Mouse (Mus musculus) hindbrain, embryonic 10.5 days (tissue): ENCODE data around the gene Tmem176b. TPM values are rescaled to one million over a fixed set of nuclear protein-coding genes. Genes with fewer than 3 reads are reported as not detected.
"Not testable (repeated sequence)": the region's sequence is repeated elsewhere in the genome, so short reads cannot be mapped to it uniquely, and the experiment has no call there.

ENCODE experiments used
- DNase-seq: peaks from one replicate; pipeline ENCODE4 v3.0.0-alpha.2; 2017; ENCODE audit warnings: low spot score
- H3K27ac ChIP-seq: fragments of 300-500 bp; sonication (generic); 2 replicates; pipeline ENCODE4 v1.5.1; 2016; ENCODE audit warnings: mild to moderate bottlenecking, moderate library complexity
- H3K27me3 ChIP-seq: fragments of 300-500 bp; sonication (generic); 2 replicates; pipeline ENCODE4 v1.6.1; 2016; ENCODE audit warnings: mild to moderate bottlenecking; ENCODE audit not compliant: poor library complexity, insufficient read depth, severe bottlenecking
- H3K36me3 ChIP-seq: fragments of 300-500 bp; sonication (generic); 2 replicates; pipeline ENCODE4 v1.6.1; 2016; ENCODE audit warnings: mild to moderate bottlenecking, moderate library complexity
- H3K4me1 ChIP-seq: fragments of 300-500 bp; sonication (generic); replicated peaks from 2 replicates; pipeline ENCODE4 v1.6.1; 2016; ENCODE audit warnings: mild to moderate bottlenecking
- H3K4me3 ChIP-seq: fragments of 300-500 bp; sonication (generic); 2 replicates; pipeline ENCODE4 v1.5.1; 2016; ENCODE audit warnings: mild to moderate bottlenecking, moderate library complexity
- H3K9me3 ChIP-seq: fragments of 300-500 bp; sonication (generic); 2 replicates; pipeline ENCODE4 v1.6.1; 2016; ENCODE audit warnings: mild to moderate bottlenecking, moderate library complexity
- WGBS: fragments of 180-500 bp; shearing (Covaris S2); methylation state at CpG from one replicate; pipeline ENCODE4 v1.1.7; 2016; 5-methylcytosine and 5-hydroxymethylcytosine counted together
- polyA plus RNA-seq: library from polyadenylated mRNA; unstranded; fragments of >200 nt; fragmentation: Nextera tagmentation; extraction: Ambion mirVana; gene quantifications from 2 replicates; pipeline ENCODE4 v1.2.1, GENCODE M21; 2016

Tmem176b gene
- polyA plus RNA-seq, result 34.0 and 52.9 TPM in 2 replicates

DNA sequence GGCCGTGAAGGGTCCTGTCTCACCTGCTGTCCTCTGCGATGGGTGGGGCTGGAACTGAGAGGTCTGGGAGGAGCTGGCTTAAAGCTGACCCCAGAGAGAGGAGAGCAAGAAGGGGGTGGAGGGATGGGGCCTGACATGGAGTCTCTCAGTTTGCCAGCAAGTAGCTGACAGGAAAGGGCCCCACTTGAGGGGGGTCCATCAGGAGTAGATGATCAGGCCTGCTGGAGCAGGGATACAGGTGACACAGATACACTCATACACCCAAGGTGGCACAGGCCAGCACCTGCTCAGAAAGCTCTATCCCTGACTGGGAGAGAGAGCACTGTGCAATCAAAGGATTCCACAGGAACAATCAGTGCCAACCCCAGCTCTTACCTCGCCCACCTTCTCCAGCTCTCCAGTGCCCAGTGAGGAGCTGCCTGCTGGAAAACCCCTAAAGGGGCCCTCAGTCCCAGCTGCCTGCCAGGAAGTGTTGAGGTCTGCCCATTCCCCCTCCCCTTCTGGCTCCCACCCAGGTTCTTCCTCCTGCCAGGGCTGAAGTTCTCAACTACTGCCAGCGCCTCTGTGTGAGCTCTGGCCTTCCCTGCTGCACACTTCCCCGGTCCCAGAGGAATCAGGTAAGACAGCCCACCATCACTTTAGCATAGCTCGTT, at the start of gene Tmem176b:
Gene Tmem176b (minus strand): TSS at position 524 of the 653 bp plus-strand sequence.
- peak within 1 kb of the TSS; percentile 47 for H3K4me3 ChIP-seq
- WGBS, result 26% methylated on average over 6 of the region's 6 CpGs
- H3K27ac ChIP-seq, result peak within 1 kb of the TSS; percentile 83
- H3K27me3 ChIP-seq, result no peaks in the 10 kb centered on the region
- H3K9me3 ChIP-seq, result no peaks in the 10 kb centered on the region
- DNase-seq, result peak; percentile 76
- peaks cover 33% of the 10 kb centered on the region for H3K4me1 ChIP-seq
- no peaks in the 10 kb centered on the region; the same call in 1 of the 2 replicates for H3K36me3 ChIP-seq

DNA sequence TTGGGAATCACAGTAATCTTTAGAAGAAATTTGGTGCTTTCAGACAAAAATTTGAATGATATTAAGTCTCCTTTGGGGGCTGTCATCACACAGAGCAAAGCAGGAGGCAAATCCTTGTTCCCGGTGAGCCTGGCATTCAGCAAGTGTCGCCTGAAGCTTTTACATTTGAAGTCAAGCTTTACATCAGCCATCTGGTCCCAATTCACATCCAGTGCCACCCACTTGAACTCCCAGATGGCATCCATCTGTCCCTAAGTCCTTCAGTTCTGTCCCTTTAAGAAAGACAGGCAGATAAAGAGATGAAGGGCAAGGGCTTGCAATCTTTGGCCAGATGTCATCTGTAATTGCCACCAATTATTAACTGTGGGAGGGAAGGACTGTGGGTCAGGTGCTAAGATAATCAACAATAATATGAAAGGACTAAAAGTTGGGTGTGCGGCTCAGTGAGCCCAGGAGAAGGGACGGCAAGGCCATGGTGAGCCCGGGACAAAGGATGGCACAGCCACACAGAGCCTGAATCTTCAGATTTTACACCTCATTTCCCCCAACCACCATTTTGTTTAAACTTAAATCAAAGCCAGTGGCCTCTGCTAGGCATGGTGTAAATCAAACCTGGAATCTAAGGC, 35.3 kb upstream of the Tmem176b start:
- H3K27ac ChIP-seq, result no peak overlapping the region
- WGBS, result 71% methylated on average over 5 of the region's 5 CpGs

DNA sequence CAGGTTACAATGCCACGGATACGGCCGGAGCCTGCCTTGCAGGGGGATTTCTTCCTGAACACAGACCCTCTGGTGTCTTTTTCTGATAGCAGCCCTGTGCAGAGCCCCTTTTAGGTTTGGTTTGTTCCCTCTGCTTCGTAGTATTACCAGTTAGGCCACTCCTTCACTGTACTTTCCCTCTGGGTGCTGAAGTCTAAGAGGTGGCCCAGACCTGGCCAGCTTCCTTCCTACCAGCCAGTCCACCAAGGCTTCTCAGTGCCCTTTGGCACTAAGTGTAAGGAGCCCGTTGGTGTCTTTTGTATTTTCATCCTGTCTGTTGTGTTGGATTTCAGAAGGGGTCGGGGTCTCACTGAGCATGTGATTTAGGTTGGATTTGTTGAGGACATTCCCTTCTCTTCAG, 34.2 kb upstream of the Tmem176b start:
- 86% methylated on average over 6 of the region's 6 CpGs for WGBS
- H3K4me1 ChIP-seq, result no peaks in the 10 kb centered on the region
- H3K9me3 ChIP-seq, result no peaks in the 10 kb centered on the region
- no peaks in the 10 kb centered on the region for H3K36me3 ChIP-seq
- H3K4me3 ChIP-seq, result no peak overlapping the region
- no peak overlapping the region for H3K27ac ChIP-seq
- DNase-seq, result no peak
- no peaks in the 10 kb centered on the region for H3K27me3 ChIP-seq

More for the DNA sequence above, 35.3 kb upstream of the Tmem176b start:
- no peaks in the 10 kb centered on the region for H3K9me3 ChIP-seq
- H3K4me3 ChIP-seq, result no peak overlapping the region
- H3K4me1 ChIP-seq, result no peaks in the 10 kb centered on the region
- H3K36me3 ChIP-seq, result no peaks in the 10 kb centered on the region
- H3K27me3 ChIP-seq, result no peaks in the 10 kb centered on the region
- peak; percentile 2 for DNase-seq

GRCm38 (mm10) chr6:48874576-48874975, 33.3 kb upstream of the Tmem176b start:
- 86% methylated on average over 4 of the region's 4 CpGs for WGBS
- Histone ChIP-seq H3K36me3 (no peaks in the 10 kb centered on the region), H3K27ac (no peak overlapping the region), H3K9me3 (no peaks in the 10 kb centered on the region), H3K4me3 (no peak overlapping the region), H3K4me1 (no peaks in the 10 kb centered on the region), H3K27me3 (no peaks in the 10 kb centered on the region)
- no peak for DNase-seq

DNA sequence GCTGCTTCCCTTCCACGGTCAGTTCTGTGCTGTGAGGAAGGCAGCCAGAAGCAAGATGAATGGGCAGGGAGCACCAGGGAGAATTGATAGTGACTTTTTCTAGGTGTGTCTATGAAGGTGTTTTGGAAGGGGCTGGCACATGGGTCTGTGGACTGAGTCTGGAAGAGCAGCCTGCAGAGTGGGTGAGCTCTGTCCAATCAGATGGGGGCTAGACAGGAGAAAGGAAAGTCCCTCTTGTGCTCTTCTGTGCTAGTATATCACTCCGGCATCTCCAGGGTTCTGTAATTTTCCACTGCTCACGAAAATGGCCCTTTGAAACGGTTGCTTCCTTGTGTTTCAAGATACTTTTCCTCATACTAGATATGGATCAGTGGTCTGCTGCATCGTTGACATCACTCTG, 31.3 kb upstream of the Tmem176b start, which contains the start of gene Aoc1:
Gene Aoc1 (plus strand): TSS at position 301 of the 400 bp plus-strand sequence.
- 80% methylated on average over 5 of the region's 5 CpGs for WGBS
- Histone ChIP-seq H3K27me3 (no peaks in the 10 kb centered on the region), H3K9me3 (no peaks in the 10 kb centered on the region), H3K36me3 (no peaks in the 10 kb centered on the region), H3K4me1 (peaks cover 3% of the 10 kb centered on the region), H3K27ac (no peak within 1 kb of the TSS), H3K4me3 (no peak within 1 kb of the TSS)
- no peak for DNase-seq

GRCm38 (mm10) chr6:48869774-48870173, 28.5 kb upstream of the Tmem176b start:
- Histone ChIP-seq H3K27me3 (peaks cover 1% of the 10 kb centered on the region), H3K27ac (no peak overlapping the region), H3K4me1 (peaks cover 30% of the 10 kb centered on the region), H3K9me3 (no peaks in the 10 kb centered on the region), H3K36me3 (no peaks in the 10 kb centered on the region), H3K4me3 (no peak overlapping the region)
- 89% methylated on average over 2 of the region's 2 CpGs for WGBS
- DNase-seq, result no peak

DNA sequence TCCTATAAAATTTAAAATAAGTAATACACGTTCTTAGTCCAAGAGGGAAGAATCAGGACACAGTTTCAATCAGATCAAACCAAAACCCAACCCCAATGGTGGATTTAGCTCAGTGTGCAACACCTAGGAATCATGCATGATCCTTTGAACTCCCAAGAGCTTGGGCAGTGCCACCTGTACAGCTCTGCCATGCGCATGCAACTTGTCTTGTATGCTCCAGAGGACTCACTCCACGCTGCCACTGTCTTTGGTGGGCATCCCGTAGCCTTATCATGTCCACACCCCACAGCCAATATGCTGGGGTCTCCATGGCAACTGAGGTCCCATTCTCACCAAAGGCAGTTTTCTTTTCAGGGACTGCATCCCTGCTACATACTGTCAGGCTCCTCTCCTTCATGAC, 25.9 kb upstream of the Tmem176b start:
- peak overlapping the region; percentile 53 for H3K27ac ChIP-seq
- peak; percentile 19 for DNase-seq

GRCm38 (mm10) chr6:48866355-48866950, 25.2 kb upstream of the Tmem176b start:
- not testable (repeated sequence) for H3K36me3 ChIP-seq, H3K27me3 ChIP-seq, H3K9me3 ChIP-seq, H3K27ac ChIP-seq, H3K4me3 ChIP-seq
- DNase-seq, result peak; percentile 47
- 7% methylated on average over 1 of the region's 1 CpGs for WGBS
- H3K4me1 ChIP-seq, result peaks cover 36% of the 10 kb centered on the region

More for the DNA sequence above, 25.9 kb upstream of the Tmem176b start:
- Histone ChIP-seq H3K4me1 (peaks cover 31% of the 10 kb centered on the region), H3K4me3 (no peak overlapping the region), H3K36me3 (no peaks in the 10 kb centered on the region), H3K27me3 (peaks cover 7% of the 10 kb centered on the region), H3K9me3 (no peaks in the 10 kb centered on the region)
- 33% methylated on average over 4 of the region's 4 CpGs for WGBS

DNA sequence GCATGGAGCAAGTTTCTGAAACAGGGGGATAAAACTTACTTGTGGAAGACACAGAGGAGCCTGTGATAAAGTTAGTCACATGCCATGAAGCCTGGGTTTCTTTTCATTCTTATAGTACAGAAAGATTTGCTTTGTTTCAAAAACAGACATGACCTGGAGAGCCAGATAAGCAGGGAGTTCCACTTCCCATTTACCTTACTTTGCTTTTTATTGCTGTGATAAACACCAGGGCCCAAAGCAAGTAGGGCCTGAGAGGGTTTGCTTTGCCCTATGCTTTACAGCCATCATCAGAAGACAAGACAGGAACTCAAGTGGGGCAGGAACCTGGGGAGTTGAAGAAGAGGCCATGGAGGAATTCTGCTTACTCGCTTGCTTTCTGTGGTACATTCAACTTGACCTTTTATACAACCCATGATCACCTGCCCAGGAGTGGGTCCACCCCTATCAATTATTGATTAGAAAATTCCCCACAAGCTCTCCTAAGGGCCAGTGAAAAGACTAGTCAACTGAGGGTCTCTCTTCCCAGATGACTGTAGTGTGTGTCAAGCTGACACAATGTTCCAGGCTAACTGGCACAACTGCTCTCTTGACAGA, 24.0 kb upstream of the Tmem176b start:
- WGBS, result 87% methylated on average over 1 of the region's 1 CpGs
- Histone ChIP-seq H3K27ac (peak overlapping the region; percentile 40; the same call in 1 of the 2 replicates), H3K9me3 (no peaks in the 10 kb centered on the region), H3K27me3 (peaks cover 7% of the 10 kb centered on the region), H3K36me3 (no peaks in the 10 kb centered on the region), H3K4me3 (no peak overlapping the region), H3K4me1 (peaks cover 40% of the 10 kb centered on the region)
- no peak for DNase-seq

GRCm38 (mm10) chr6:48864723-48865122, 23.4 kb upstream of the Tmem176b start:
- 0 out of 2 replicates have a peak overlapping the region, but pooled peaks have one; percentile 3 for H3K27ac ChIP-seq
- H3K36me3 ChIP-seq, result no peaks in the 10 kb centered on the region
- no peaks in the 10 kb centered on the region for H3K9me3 ChIP-seq
- 78% methylated on average over 3 of the region's 3 CpGs for WGBS
- peaks cover 44% of the 10 kb centered on the region for H3K4me1 ChIP-seq
- no peak overlapping the region for H3K4me3 ChIP-seq
- DNase-seq, result no peak
- H3K27me3 ChIP-seq, result peaks cover 7% of the 10 kb centered on the region

- no peak overlapping the region for H3K4me3 ChIP-seq
- H3K36me3 ChIP-seq, result no peaks in the 10 kb centered on the region
- WGBS, result 57% methylated on average over 3 of the region's 3 CpGs
- H3K27me3 ChIP-seq, result peaks cover 7% of the 10 kb centered on the region
- H3K4me1 ChIP-seq, result peaks cover 44% of the 10 kb centered on the region
- no peaks in the 10 kb centered on the region for H3K9me3 ChIP-seq
- DNase-seq, result no peak
- 0 out of 2 replicates have a peak overlapping the region, but pooled peaks have one; percentile 3 for H3K27ac ChIP-seq
Measured at GRCm38 (mm10) chr6:48864181-48864580, 22.9 kb upstream of the Tmem176b start.

GRCm38 (mm10) chr6:48863488-48863887, 22.2 kb upstream of the Tmem176b start:
- 85% methylated on average over 7 of the region's 7 CpGs for WGBS
- H3K27ac ChIP-seq, result no peak overlapping the region
- no peaks in the 10 kb centered on the region for H3K9me3 ChIP-seq
- no peak for DNase-seq
- H3K36me3 ChIP-seq, result no peaks in the 10 kb centered on the region
- H3K4me3 ChIP-seq, result no peak overlapping the region
- H3K27me3 ChIP-seq, result peaks cover 7% of the 10 kb centered on the region
- peaks cover 44% of the 10 kb centered on the region for H3K4me1 ChIP-seq

- Histone ChIP-seq H3K36me3 (no peaks in the 10 kb centered on the region), H3K9me3 (no peaks in the 10 kb centered on the region), H3K4me1 (peaks cover 44% of the 10 kb centered on the region), H3K4me3 (no peak overlapping the region), H3K27ac (no peak overlapping the region), H3K27me3 (peaks cover 7% of the 10 kb centered on the region)
- WGBS, result 85% methylated on average over 4 of the region's 4 CpGs
- no peak for DNase-seq
Measured at GRCm38 (mm10) chr6:48862816-48863215, 21.5 kb upstream of the Tmem176b start.
